In the genomic region with DNA sequence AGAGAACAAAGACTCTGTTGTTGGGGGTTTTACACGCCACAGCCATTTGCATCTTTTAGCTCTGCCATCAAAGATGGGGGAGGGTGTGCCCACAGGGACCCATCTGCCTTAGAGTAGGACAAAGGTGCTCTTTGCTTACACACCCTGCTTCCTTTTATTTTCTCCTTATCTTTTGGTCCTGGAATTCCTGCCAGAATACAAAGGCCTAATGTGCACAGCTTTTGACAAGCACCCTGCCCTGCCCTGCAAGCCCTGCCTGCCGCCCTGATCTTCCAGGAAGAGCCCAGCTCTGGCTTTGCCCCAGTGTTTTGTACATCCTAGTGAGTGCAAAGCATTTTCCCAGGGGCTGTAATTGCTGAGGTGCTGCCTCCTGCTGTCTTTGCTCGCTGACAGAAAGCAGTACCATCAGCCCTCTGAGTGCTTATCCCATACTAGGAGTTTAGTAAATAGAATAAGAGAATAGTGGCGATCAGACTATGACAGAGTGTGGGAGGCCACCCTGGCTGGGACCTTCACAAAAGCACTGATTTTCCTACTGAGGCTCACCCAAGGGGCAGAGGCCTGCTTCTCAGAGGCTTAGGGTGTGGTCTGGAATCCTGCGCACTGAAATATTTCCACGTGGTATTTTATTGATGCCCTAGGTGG, we compare ENCODE assay signal across 10 mouse cellular contexts. TPM values are rescaled to one million over a fixed set of nuclear protein-coding genes. Genes with fewer than 3 reads are reported as not detected.
A peak's percentile ranks its signal among the peaks of the same experiment; 100 is the strongest.
DNase-seq lines count a peak whose midpoint lies in the region; ATAC-seq and TF ChIP-seq lines count a peak whose summit lies in the region.
"Had no signal": no experiment of that assay in that cellular context is flagged by ENCODE, and none has a peak within 500 bp of the region (broad histone marks: within the 10 kb centered on the region; RNA-seq: fewer than 3 reads in every experiment).

No protein-coding gene starts in this region.

- 26% methylated on average over 6 of the region's 6 CpGs for WGBS in heart, postnatal 0 days
- WGBS in intestine, embryonic 14.5 days, result 13% methylated on average over 6 of the region's 6 CpGs
- 36% methylated on average over 6 of the region's 6 CpGs for WGBS in liver, embryonic 11.5 days

- intact Hi-C loops in heart, postnatal 14 days (cut with DNase I), result no loop called here

- H3K9me3 ChIP-seq in heart, postnatal 0 days (replicated peaks; ENCODE audit: control insufficient read depth, low read length), result no peaks in the 10 kb centered on the region
- no peaks in the 10 kb centered on the region for H3K9me3 ChIP-seq in intestine, embryonic 14.5 days (ENCODE audit: control insufficient read depth, low read length)
- H3K9me3 ChIP-seq in liver, embryonic 11.5 days (ENCODE audit: control insufficient read depth, low read length), result no peaks in the 10 kb centered on the region
- H3K9me3 ChIP-seq: liver, embryonic 15.5 days had no signal

- ATAC-seq in heart, postnatal 0 days (ENCODE audit: insufficient read depth, low read depth), result no peak
- peak; percentile 82 for ATAC-seq in intestine, embryonic 14.5 days (replicated peaks; ENCODE audit: low FRiP score, low TSS enrichment, low read depth)
- ATAC-seq in cerebellum, adult (ENCODE audit: insufficient number of reproducible peaks, low FRiP score, low TSS enrichment), result no peak
- ATAC-seq in liver, embryonic 11.5 days (replicated peaks; ENCODE audit: low FRiP score), result no peak

- H3K4me1 ChIP-seq in heart, postnatal 0 days (ENCODE audit: control insufficient read depth, insufficient read depth), result peaks cover 5% of the 10 kb centered on the region; the same call in 1 of the 2 replicates
- peaks cover 6% of the 10 kb centered on the region for H3K4me1 ChIP-seq in intestine, embryonic 14.5 days (replicated peaks; ENCODE audit: control insufficient read depth, insufficient read depth, low read length)
- H3K4me1 ChIP-seq in liver, embryonic 11.5 days (replicated peaks; ENCODE audit: control insufficient read depth, insufficient read depth, low read length), result no peaks in the 10 kb centered on the region
- H3K4me1 ChIP-seq: liver, embryonic 15.5 days had no signal

- no peak for TF ChIP-seq EP300 in heart, postnatal 0 days (IDR thresholded peaks at IDR 0.05; ENCODE audit: low read depth)

- H3K4me3 ChIP-seq in heart, postnatal 0 days (ENCODE audit: low read depth, low read length), result no peak overlapping the region
- no peak overlapping the region for H3K4me3 ChIP-seq in intestine, embryonic 14.5 days (ENCODE audit: low read depth, low read length)
- H3K4me3 ChIP-seq in liver, embryonic 11.5 days (ENCODE audit: low read depth, low read length), result no peak overlapping the region
- H3K4me3 ChIP-seq: liver, embryonic 15.5 days had no signal

- 0 out of 2 replicates have a peak, but pooled peaks have one; percentile 5 for TF ChIP-seq CTCF in heart, postnatal 0 days (IDR thresholded peaks at IDR 0.05; ENCODE audit: low read depth)

- no peaks in the 10 kb centered on the region for H3K27me3 ChIP-seq in heart, postnatal 0 days (ENCODE audit: control insufficient read depth, insufficient read depth, low read length)
- H3K27me3 ChIP-seq in intestine, embryonic 14.5 days (replicated peaks; ENCODE audit: control insufficient read depth, insufficient read depth, low read length), result no peaks in the 10 kb centered on the region
- no peaks in the 10 kb centered on the region for H3K27me3 ChIP-seq in liver, embryonic 11.5 days (replicated peaks; ENCODE audit: control insufficient read depth, insufficient read depth, low read length)
- H3K27me3 ChIP-seq: liver, embryonic 15.5 days had no signal

- no peak overlapping the region for H3K27ac ChIP-seq in heart, postnatal 0 days (ENCODE audit: low read depth)
- H3K27ac ChIP-seq in intestine, embryonic 14.5 days (ENCODE audit: low read depth), result peak overlapping the region; percentile 52; the same call in 1 of the 2 replicates
- H3K27ac ChIP-seq in liver, embryonic 11.5 days (ENCODE audit: low read depth, low read length), result no peak overlapping the region
- H3K27ac ChIP-seq: liver, embryonic 15.5 days had no signal

- no peaks in the 10 kb centered on the region for H3K36me3 ChIP-seq in heart, postnatal 0 days (replicated peaks; ENCODE audit: control insufficient read depth, insufficient read depth, low read length)
- H3K36me3 ChIP-seq in intestine, embryonic 14.5 days (ENCODE audit: control insufficient read depth, insufficient read depth, low read length), result no peaks in the 10 kb centered on the region
- no peaks in the 10 kb centered on the region for H3K36me3 ChIP-seq in liver, embryonic 11.5 days (ENCODE audit: control insufficient read depth, insufficient read depth, low read length)
- H3K36me3 ChIP-seq: liver, embryonic 15.5 days had no signal

- peak overlapping the region; percentile 25; the same call in 1 of the 2 replicates for H3K4me2 ChIP-seq in heart, postnatal 0 days (ENCODE audit: low read depth, low read length)
- H3K4me2 ChIP-seq in intestine, embryonic 14.5 days (ENCODE audit: low read length), result peak overlapping the region; percentile 11; the same call in 1 of the 2 replicates
- H3K4me2 ChIP-seq in liver, embryonic 11.5 days, result no peak overlapping the region
- H3K4me2 ChIP-seq: liver, embryonic 15.5 days had no signal

- H3K9ac ChIP-seq in heart, postnatal 0 days (replicated peaks; ENCODE audit: low read depth, low read length), result no peak overlapping the region
- H3K9ac ChIP-seq in intestine, embryonic 14.5 days (ENCODE audit: low read length), result no peak overlapping the region
- H3K9ac ChIP-seq in liver, embryonic 11.5 days (ENCODE audit: low read depth, low read length), result no peak overlapping the region
- H3K9ac ChIP-seq: liver, embryonic 15.5 days had no signal

- DNase-seq in heart, postnatal 0 days (ENCODE audit: low spot score), result no peak
- DNase-seq in heart, postnatal 14 days, result no peak
- DNase-seq in embryo, embryonic 9.5 days (ENCODE audit: extremely low spot score), result peak; percentile 48
- peak; percentile 60 for DNase-seq in intestine, embryonic 14.5 days (ENCODE audit: low spot score)
- peak; percentile 67 for DNase-seq in retina, postnatal 1 day
- no peak for DNase-seq in urinary bladder, postnatal 36 days (ENCODE audit: low spot score in 2 of 2)
- DNase-seq in liver, embryonic 11.5 days (ENCODE audit: low spot score), result no peak
- DNase-seq: kidney, postnatal 10 days had no signal

RNA-seq across cellular contexts. Expression of a gene that starts 44.7 kb away (rescaled TPM):
- not detected in 2 replicates for total RNA-seq in heart, postnatal 0 days (2014; rRNA removed; ENCODE audit: low replicate concordance)
- 0.07 TPM in 1 of 2 replicates, not detected in the other for polyA plus RNA-seq in heart, postnatal 0 days (2015; fragmentation: Nextera tagmentation; extraction: Ambion mirVana)
- not detected for total RNA-seq in heart, postnatal 14 days (2021)
- not detected in 2 replicates for polyA plus RNA-seq in intestine, embryonic 14.5 days (2014; fragmentation: Nextera tagmentation; extraction: Ambion mirVana)
- polyA plus RNA-seq in liver, embryonic 11.5 days (2014; fragmentation: Nextera tagmentation; extraction: Ambion mirVana), result not detected in 2 replicates
- polyA plus RNA-seq: liver, embryonic 15.5 days had no signal

Comparison
In these comparisons a context has a peak if more than half of its experiments do, and no peak if none do; other contexts are left out.
1. DNase-seq: peak in embryo, embryonic 9.5 days (single experiment), intestine, embryonic 14.5 days (single experiment) and retina, postnatal 1 day (single experiment); none in heart, postnatal 0 days (single experiment), heart, postnatal 14 days (0 of 2), urinary bladder, postnatal 36 days (0 of 2) and liver, embryonic 11.5 days (single experiment).